Mouse (Mus musculus) stomach, embryonic 14.5 days (tissue): ENCODE measurements at regions not wholly inside any gene's neighbourhood (a gene's known extent, or its start where the extent isn't known, plus 50 kb on each side); places are given as distances from the start of the nearest gene placed in this dataset.

Source experiments
- ATAC-seq: fragments of 200-750 bp; cut with Nextera tagmentation; 2 replicates; pipeline ENCODE4 v1.8.0; 2017; ENCODE audit warnings: low read depth, moderate TSS enrichment; ENCODE audit not compliant: insufficient number of reproducible peaks, insufficient read depth, low FRiP score
- H3K27ac ChIP-seq: fragments of 300-500 bp; sonication (generic); 2 replicates; pipeline ENCODE4 v1.5.1; 2014; ENCODE audit warnings: mild to moderate bottlenecking, low read length, moderate library complexity, mixed read lengths
- H3K27me3 ChIP-seq: fragments of 300-500 bp; sonication (generic); 2 replicates; pipeline ENCODE4 v1.6.1; 2014; ENCODE audit warnings: low read length, control low read depth, mixed read lengths; ENCODE audit not compliant: control insufficient read depth, insufficient read depth
- H3K36me3 ChIP-seq: fragments of 300-500 bp; sonication (generic); 2 replicates; pipeline ENCODE4 v1.6.1; 2014; ENCODE audit warnings: mild to moderate bottlenecking, control low read depth, low read length, moderate library complexity, mixed read lengths; ENCODE audit not compliant: control insufficient read depth, insufficient read depth
- H3K4me1 ChIP-seq: fragments of 300-500 bp; sonication (generic); 2 replicates; pipeline ENCODE4 v1.6.1; 2014; ENCODE audit warnings: low read length, control low read depth, mixed read lengths; ENCODE audit not compliant: control insufficient read depth, insufficient read depth
- H3K4me2 ChIP-seq: fragments of 300-500 bp; sonication (generic); replicated peaks from 2 replicates; pipeline ENCODE4 v1.6.1; 2014; ENCODE audit warnings: low read depth, low read length, control low read depth
- H3K4me3 ChIP-seq: fragments of 300-500 bp; sonication (generic); 2 replicates; pipeline ENCODE4 v1.5.1; 2014; ENCODE audit warnings: low read depth, low read length, control low read depth
- H3K9ac ChIP-seq: fragments of 300-500 bp; sonication (generic); replicated peaks from 2 replicates; pipeline ENCODE4 v1.6.1; 2014; ENCODE audit warnings: low read depth, mild to moderate bottlenecking, control low read depth, low read length, moderate library complexity, mixed read lengths
- H3K9me3 ChIP-seq: fragments of 300-500 bp; sonication (generic); 2 replicates; pipeline ENCODE4 v1.6.1; 2016; ENCODE audit warnings: low read depth, low read length, control low read depth; ENCODE audit not compliant: control insufficient read depth
- WGBS: fragments of 180-500 bp; shearing (Covaris S2); extraction: QIAGEN DNeasy Blood & Tissue Kit; methylation state at CpG from one replicate; pipeline ENCODE4 v1.1.7; 2014; 5-methylcytosine and 5-hydroxymethylcytosine counted together

GRCm38 (mm10) chr12:9287271-9287670 is 257.5 kb downstream of the Ttc32 start:
- Histone ChIP-seq H3K4me1 (no peaks in the 10 kb centered on the region), H3K4me2 (no peak overlapping the region), H3K27ac (no peak overlapping the region), H3K9me3 (0 out of 2 replicates have a peak, but pooled peaks cover 3% of the 10 kb centered on the region), H3K27me3 (no peaks in the 10 kb centered on the region), H3K9ac (no peak overlapping the region), H3K4me3 (no peak overlapping the region), H3K36me3 (no peaks in the 10 kb centered on the region)
- no peak for ATAC-seq
- WGBS, result 83% methylated on average over 2 of the region's 2 CpGs

GRCm38 (mm10) chr12:9292656-9293055 is 262.9 kb downstream of the Ttc32 start:
- no peaks in the 10 kb centered on the region for H3K4me1 ChIP-seq
- no peak for ATAC-seq
- H3K4me2 ChIP-seq, result no peak overlapping the region
- no peaks in the 10 kb centered on the region for H3K36me3 ChIP-seq
- H3K4me3 ChIP-seq, result no peak overlapping the region
- H3K27ac ChIP-seq, result no peak overlapping the region
- H3K9ac ChIP-seq, result no peak overlapping the region
- H3K27me3 ChIP-seq, result no peaks in the 10 kb centered on the region
- 0 out of 2 replicates have a peak, but pooled peaks cover 3% of the 10 kb centered on the region for H3K9me3 ChIP-seq

DNA sequence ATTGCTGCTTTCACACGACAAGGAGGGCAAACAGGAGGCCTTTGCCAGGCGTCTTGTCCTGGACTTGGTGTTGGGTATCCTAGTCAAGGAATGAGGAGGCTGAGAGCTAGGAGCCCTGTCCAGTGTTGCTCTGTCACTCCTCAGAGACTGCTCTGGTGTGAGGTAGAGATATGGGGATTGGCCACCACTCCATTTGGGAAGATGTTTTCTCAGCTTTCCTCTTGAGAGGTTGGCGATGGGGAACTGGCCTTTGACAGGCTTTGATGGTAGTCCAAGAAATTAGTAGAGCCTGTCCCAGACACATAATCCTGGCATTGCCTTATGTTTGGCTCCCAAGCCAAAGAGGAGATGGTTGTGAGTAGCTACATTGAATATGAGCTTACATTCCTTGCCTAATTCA is 265.4 kb downstream of the Ttc32 start:
- ATAC-seq, result no peak
- H3K4me3 ChIP-seq, result no peak overlapping the region
- no peaks in the 10 kb centered on the region for H3K27me3 ChIP-seq
- 87% methylated on average over 3 of the region's 3 CpGs for whole genome bisulfite sequencing
- no peak overlapping the region for H3K27ac ChIP-seq
- no peak overlapping the region for H3K9ac ChIP-seq
- H3K36me3 ChIP-seq, result no peaks in the 10 kb centered on the region
- H3K9me3 ChIP-seq, result no peaks in the 10 kb centered on the region
- no peak overlapping the region for H3K4me2 ChIP-seq
- H3K4me1 ChIP-seq, result no peaks in the 10 kb centered on the region

GRCm38 (mm10) chr12:9298848-9299655 is 269.3 kb downstream of the Ttc32 start:
- Histone ChIP-seq H3K4me2 (no peak overlapping the region), H3K9ac (no peak overlapping the region), H3K36me3 (no peaks in the 10 kb centered on the region), H3K27ac (no peak overlapping the region), H3K27me3 (no peaks in the 10 kb centered on the region), H3K4me3 (no peak overlapping the region), H3K4me1 (no peaks in the 10 kb centered on the region), H3K9me3 (no peaks in the 10 kb centered on the region)
- ATAC-seq, result no peak
- 71% methylated on average over 5 of the region's 5 CpGs for WGBS

DNA sequence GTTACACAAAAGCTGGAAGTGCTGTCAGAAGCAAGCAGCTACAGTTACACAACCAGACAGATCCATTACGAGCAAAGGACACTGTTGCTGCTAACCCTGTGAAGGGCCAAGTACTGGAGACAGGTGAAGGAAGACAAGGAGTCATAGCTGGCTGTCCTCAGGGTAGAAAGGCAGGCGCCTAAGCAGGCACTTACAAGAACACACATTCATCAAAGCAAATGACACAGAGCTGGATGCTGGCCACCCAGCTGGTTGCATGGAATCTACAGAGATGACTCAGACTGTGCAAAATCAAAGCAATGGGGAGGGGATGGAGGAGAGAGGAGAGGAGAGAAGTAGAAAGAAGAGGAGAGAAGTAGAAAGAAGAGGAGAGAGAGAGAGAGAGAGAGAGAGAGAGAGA is 265.8 kb upstream of the Osr1 start:
- H3K27me3 ChIP-seq, result no peaks in the 10 kb centered on the region
- no peak overlapping the region for H3K4me2 ChIP-seq
- ATAC-seq, result no peak
- WGBS, result 33% methylated on average over 2 of the region's 2 CpGs
- H3K4me1 ChIP-seq, result no peaks in the 10 kb centered on the region
- H3K9me3 ChIP-seq, result no peaks in the 10 kb centered on the region
- H3K27ac ChIP-seq, result no peak overlapping the region
- H3K9ac ChIP-seq, result no peak overlapping the region
- no peak overlapping the region for H3K4me3 ChIP-seq
- no peaks in the 10 kb centered on the region for H3K36me3 ChIP-seq

GRCm38 (mm10) chr12:9337891-9338672 is 231.8 kb upstream of the Osr1 start:
- no peak overlapping the region for H3K27ac ChIP-seq
- 71% methylated on average over 5 of the region's 5 CpGs for WGBS
- H3K36me3 ChIP-seq, result no peaks in the 10 kb centered on the region
- H3K4me3 ChIP-seq, result no peak overlapping the region
- peaks cover 16% of the 10 kb centered on the region; the same call in 1 of the 2 replicates for H3K4me1 ChIP-seq
- H3K27me3 ChIP-seq, result no peaks in the 10 kb centered on the region
- H3K9ac ChIP-seq, result no peak overlapping the region
- no peak overlapping the region for H3K4me2 ChIP-seq
- no peak for ATAC-seq
- no peaks in the 10 kb centered on the region for H3K9me3 ChIP-seq

- Histone ChIP-seq H3K36me3 (no peaks in the 10 kb centered on the region), H3K4me2 (no peak overlapping the region), H3K27ac (no peak overlapping the region), H3K4me1 (peaks cover 16% of the 10 kb centered on the region; the same call in 1 of the 2 replicates), H3K9ac (no peak overlapping the region), H3K27me3 (no peaks in the 10 kb centered on the region), H3K9me3 (no peaks in the 10 kb centered on the region), H3K4me3 (no peak overlapping the region)
- 31% methylated on average over 7 of the region's 7 CpGs for WGBS
- ATAC-seq, result no peak
Measured at GRCm38 (mm10) chr12:9338801-9339231, 231.1 kb upstream of the Osr1 start.

DNA sequence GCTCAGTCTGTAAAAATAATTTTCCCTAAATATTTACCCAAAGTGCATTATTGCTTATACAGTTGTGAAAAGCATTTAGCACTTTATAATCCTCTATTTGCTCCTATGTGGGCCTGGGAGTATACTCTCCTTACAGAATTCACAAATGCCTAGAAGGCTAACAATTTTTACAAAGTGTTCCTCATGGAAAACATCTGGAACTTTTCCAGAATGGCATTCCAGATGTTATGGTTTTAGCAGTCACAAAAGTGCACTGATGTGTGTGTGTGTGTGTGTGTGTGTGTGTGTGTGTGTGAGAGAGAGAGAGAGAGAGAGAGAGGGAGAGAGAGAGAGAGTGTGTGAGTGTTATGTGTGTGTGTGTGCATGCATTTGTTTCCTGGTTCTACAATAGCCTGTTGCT is 229.1 kb upstream of the Osr1 start:
- Histone ChIP-seq H3K27me3 (no peaks in the 10 kb centered on the region), H3K4me3 (no peak overlapping the region), H3K36me3 (no peaks in the 10 kb centered on the region), H3K4me2 (no peak overlapping the region), H3K9me3 (no peaks in the 10 kb centered on the region), H3K27ac (no peak overlapping the region), H3K9ac (no peak overlapping the region), H3K4me1 (peaks cover 16% of the 10 kb centered on the region; the same call in 1 of the 2 replicates)
- ATAC-seq, result no peak
